Mouse (Mus musculus) hindbrain, postnatal 0 days (tissue): Measurements from ENCODE around the gene C1qbp. TPM values are rescaled to one million over a fixed set of nuclear protein-coding genes. Genes with fewer than 3 reads are reported as not detected.
A peak's percentile ranks its signal among the peaks of the same experiment; 100 is the strongest.

Experiments
- ATAC-seq: fragments of 200-750 bp; cut with Nextera tagmentation; 2 replicates; pipeline ENCODE4 v1.8.0; 2017; ENCODE audit warnings: mild to moderate bottlenecking, moderate TSS enrichment, moderate library complexity
- DNase-seq: peaks from one replicate; pipeline ENCODE4 v3.0.0-alpha.2; 2015; ENCODE audit warnings: low spot score
- H3K27ac ChIP-seq: fragments of 300-500 bp; sonication (generic); 2 replicates; pipeline ENCODE4 v1.5.1; 2014; ENCODE audit warnings: mild to moderate bottlenecking
- H3K27me3 ChIP-seq: fragments of 300-500 bp; sonication (generic); 2 replicates; pipeline ENCODE4 v1.6.1; 2014; ENCODE audit warnings: low read length, mixed read lengths; ENCODE audit not compliant: insufficient read depth
- H3K36me3 ChIP-seq: fragments of 300-500 bp; sonication (generic); 2 replicates; pipeline ENCODE4 v1.6.1; 2014; ENCODE audit warnings: low read length, mixed read lengths; ENCODE audit not compliant: insufficient read depth
- H3K4me1 ChIP-seq: fragments of 300-500 bp; sonication (generic); 2 replicates; pipeline ENCODE4 v1.6.1; 2014; ENCODE audit warnings: antibody characterized with exemption, low read length, mixed read lengths; ENCODE audit not compliant: insufficient read depth
- H3K4me2 ChIP-seq: fragments of 300-500 bp; sonication (generic); 2 replicates; pipeline ENCODE4 v1.6.1; 2014; ENCODE audit warnings: low read depth, mild to moderate bottlenecking, low read length, moderate library complexity, mixed read lengths
- H3K4me3 ChIP-seq: fragments of 300-500 bp; sonication (generic); 2 replicates; pipeline ENCODE4 v1.5.1; 2014; ENCODE audit warnings: low read length
- H3K9ac ChIP-seq: fragments of 300-500 bp; sonication (generic); replicated peaks from 2 replicates; pipeline ENCODE4 v1.6.1; 2014; ENCODE audit warnings: mild to moderate bottlenecking, low read length, moderate library complexity, mixed read lengths
- H3K9me3 ChIP-seq: fragments of 300-500 bp; sonication (generic); 2 replicates; pipeline ENCODE4 v1.6.1; 2016; ENCODE audit warnings: low read length, mixed read lengths
- CTCF ChIP-seq: IDR thresholded peaks from 2 replicates; pipeline ENCODE4 v1.5.1; 2016; ENCODE audit warnings: antibody characterized with exemption, control low read depth, low read depth
- WGBS: fragments of 180-500 bp; shearing (Covaris S2); extraction: QIAGEN DNeasy Blood & Tissue Kit; methylation state at CpG from one replicate; pipeline ENCODE4 v1.1.7; 2014; 5-methylcytosine and 5-hydroxymethylcytosine counted together
- polyA plus RNA-seq: library from polyadenylated mRNA; unstranded; fragments of >200 nt; fragmentation: Nextera tagmentation; extraction: Ambion mirVana; gene quantifications from 2 replicates; pipeline ENCODE4 v1.2.1, GENCODE M21; 2015
- total RNA-seq: library from RNA; depleted of rRNA; stranded (reverse); fragments of >200 nt; gene quantifications from 2 replicates; pipeline ENCODE4 v1.2.3, GENCODE M21; 2014; rRNA removed

C1qbp gene
- total RNA-seq = 14.9 and 22.0 TPM in 2 replicates
- polyA plus RNA-seq = 201 TPM in 2 replicates

DNA sequence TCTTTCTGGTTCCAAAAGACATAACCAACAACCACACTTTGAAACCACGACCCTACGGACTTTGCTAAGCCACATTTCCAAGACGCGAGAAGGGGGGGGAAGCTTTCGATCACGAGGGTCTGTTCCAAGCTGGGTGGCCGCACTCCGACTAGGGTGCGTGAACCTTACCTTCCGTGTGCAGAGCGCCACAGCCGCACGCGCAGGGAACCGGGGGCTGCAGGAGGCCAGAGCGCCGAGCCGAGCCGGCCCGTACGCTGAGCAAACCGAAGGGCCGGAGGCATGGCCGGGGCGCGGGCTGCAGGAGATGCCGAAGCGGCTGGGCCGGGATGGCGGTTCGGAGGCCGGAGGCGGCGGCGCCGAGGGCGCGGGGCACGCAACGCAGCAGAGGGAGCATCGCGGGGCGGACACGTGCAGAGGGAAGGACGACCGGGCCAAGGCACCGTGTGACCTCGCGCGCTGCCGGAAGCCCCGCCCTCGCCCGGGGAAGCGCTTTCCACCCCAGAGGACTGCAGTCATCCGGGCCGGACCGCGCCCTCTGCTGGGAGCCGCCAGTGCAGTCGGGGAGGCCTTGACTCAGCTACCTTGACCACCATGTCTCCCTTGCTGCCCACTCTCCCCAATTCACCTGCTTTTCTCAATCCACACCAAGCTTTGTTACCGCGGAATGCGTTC is at the start of gene C1qbp:
TSS of gene C1qbp (minus strand) at position 470 of the 672 bp plus-strand sequence.
- Histone ChIP-seq H3K9me3 (no peaks in the 10 kb centered on the region), H3K4me3 (peak within 1 kb of the TSS; percentile 97), H3K4me2 (peak within 1 kb of the TSS; percentile 67), H3K36me3 (peaks cover 53% of the 10 kb centered on the region), H3K27me3 (no peaks in the 10 kb centered on the region), H3K9ac (peak within 1 kb of the TSS; percentile 85), H3K27ac (peak within 1 kb of the TSS; percentile 76), H3K4me1 (no peaks in the 10 kb centered on the region)
- ATAC-seq = peak; percentile 97
- peak; percentile 94 for DNase-seq
- TF ChIP-seq CTCF = peak; percentile 95
- 1% methylated on average over 63 of the region's 64 CpGs for whole genome bisulfite sequencing

GRCm38 (mm10) chr11:71032070-71032469 is 49.2 kb upstream of the C1qbp start:
- Histone ChIP-seq H3K36me3 (peaks cover 8% of the 10 kb centered on the region; the same call in 1 of the 2 replicates), H3K27me3 (no peaks in the 10 kb centered on the region), H3K9ac (peak overlapping the region; percentile 80), H3K9me3 (no peaks in the 10 kb centered on the region), H3K4me2 (peak overlapping the region; percentile 62), H3K4me1 (0 out of 2 replicates have a peak, but pooled peaks cover 5% of the 10 kb centered on the region), H3K4me3 (peak overlapping the region; percentile 55), H3K27ac (peak overlapping the region; percentile 95)
- peak; percentile 15 for TF ChIP-seq CTCF
- ATAC-seq (no peak), DNase-seq (no peak)
- 34% methylated on average over 7 of the region's 7 CpGs for whole genome bisulfite sequencing

GRCm38 (mm10) chr11:71029403-71030118 is 46.7 kb upstream of the C1qbp start:
- WGBS = 73% methylated on average over 3 of the region's 3 CpGs

DNA sequence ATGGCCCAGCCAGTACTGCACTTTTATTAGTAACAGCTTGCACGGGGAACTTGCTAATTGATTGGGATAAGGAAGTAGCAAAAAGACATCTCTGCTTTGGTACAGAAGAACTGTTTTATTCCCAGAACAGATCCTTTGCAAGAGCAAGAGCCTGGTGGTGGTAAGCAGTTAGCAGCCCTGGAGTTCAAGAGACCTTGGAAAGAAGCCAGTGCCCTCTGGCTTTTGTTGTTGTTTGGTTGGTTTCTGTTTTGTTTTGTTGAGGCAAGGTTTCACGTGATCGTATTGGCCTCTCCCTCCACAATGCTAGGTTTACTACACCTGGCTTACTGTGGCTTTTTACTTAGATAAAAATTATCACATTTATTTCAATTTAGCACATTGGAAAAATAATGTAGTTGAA is 45.5 kb upstream of the C1qbp start:
- DNase-seq (no peak), ATAC-seq (no peak)
- Histone ChIP-seq H3K9ac (no peak overlapping the region), H3K4me1 (0 out of 2 replicates have a peak, but pooled peaks cover 5% of the 10 kb centered on the region), H3K27ac (no peak overlapping the region), H3K4me2 (no peak overlapping the region), H3K36me3 (peaks cover 21% of the 10 kb centered on the region), H3K9me3 (no peaks in the 10 kb centered on the region), H3K27me3 (no peaks in the 10 kb centered on the region), H3K4me3 (no peak overlapping the region)
- TF ChIP-seq CTCF = no peak
- WGBS = 58% methylated on average over 3 of the region's 3 CpGs

More at GRCm38 (mm10) chr11:71029403-71030118, 46.7 kb upstream of the C1qbp start:
- Histone ChIP-seq H3K4me1 (0 out of 2 replicates have a peak, but pooled peaks cover 5% of the 10 kb centered on the region), H3K9me3 (no peaks in the 10 kb centered on the region), H3K27me3 (no peaks in the 10 kb centered on the region), H3K4me3 (no peak overlapping the region), H3K4me2 (no peak overlapping the region), H3K36me3 (peaks cover 21% of the 10 kb centered on the region), H3K27ac (no peak overlapping the region), H3K9ac (no peak overlapping the region)
- no peak for ATAC-seq
- DNase-seq = peak; percentile 19
- peak; percentile 47 for TF ChIP-seq CTCF

- Histone ChIP-seq H3K4me3 (peak within 1 kb of the TSS; percentile 86), H3K4me2 (peak within 1 kb of the TSS; percentile 69), H3K27me3 (no peaks in the 10 kb centered on the region), H3K27ac (peak within 1 kb of the TSS; percentile 87), H3K36me3 (no peaks in the 10 kb centered on the region), H3K9me3 (no peaks in the 10 kb centered on the region), H3K4me1 (peaks cover 16% of the 10 kb centered on the region), H3K9ac (peak within 1 kb of the TSS; percentile 92)
- WGBS = under 1% methylated on average over 66 of the region's 71 CpGs
- DNase-seq (peak; percentile 98), ATAC-seq (peak; percentile 100)
- no peak for TF ChIP-seq CTCF
These were observed 36.6 kb upstream of the C1qbp start, which contains the start of the genes Mis12 and Derl2 for GRCm38 (mm10) chr11:71019201-71020068. TSS of gene Mis12 (plus strand) at chr11:71019611. TSS of gene Derl2 (minus strand) at chr11:71019841.
